Mouse (Mus musculus) erythroblast, embryonic 14.5 days (primary cell): ENCODE data around the gene Slc41a1.

Experiments
- GATA1 ChIP-seq: IDR thresholded peaks from 2 replicates; pipeline ENCODE4 v1.6.1; 2012; ENCODE audit warnings: low read length, inconsistent platforms, mixed read lengths
- TAL1 ChIP-seq: IDR thresholded peaks from 3 replicates; pipeline ENCODE4 v1.6.1; 2012; ENCODE audit warnings: low read length, inconsistent platforms, mixed read lengths

DNA sequence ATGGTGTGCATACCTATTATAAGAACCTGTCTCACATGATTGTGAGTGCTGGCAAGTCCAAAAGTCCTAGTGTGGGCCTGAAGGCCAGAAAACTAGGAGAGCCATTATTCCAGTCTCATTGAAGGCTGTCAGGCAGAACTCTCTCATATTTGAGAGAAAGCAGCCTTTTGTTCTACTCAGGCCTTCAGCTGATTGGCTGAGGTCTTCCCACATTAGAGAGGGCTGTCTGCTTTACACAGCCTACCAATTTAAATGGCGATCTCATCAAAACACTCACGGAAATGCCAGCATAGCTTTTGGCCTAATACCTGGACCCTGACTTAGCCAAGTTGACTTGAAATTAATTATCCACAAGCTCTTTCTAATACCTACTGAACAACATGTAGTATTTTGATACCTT lies 58.9 kb downstream of the Slc41a1 start:
- TF ChIP-seq TAL1, result no peak
- no peak for TF ChIP-seq GATA1
